Comparison of ENCODE assay signal across 8 mouse cellular contexts in genomic region chr15:63652216-63652961, GRCm38 (mm10).
DNase-seq lines count a peak whose midpoint lies in the region; ATAC-seq and TF ChIP-seq lines count a peak whose summit lies in the region.
"Had no signal": no experiment of that assay in that cellular context is flagged by ENCODE, and none has a peak within 500 bp of the region (broad histone marks: within the 10 kb centered on the region; RNA-seq: fewer than 3 reads in every experiment).

No protein-coding gene starts in this region.

- peak; percentile 60 for ATAC-seq in midbrain, embryonic 12.5 days (ENCODE audit: low FRiP score, low read depth)

- TF ChIP-seq CTCF in cortical plate, adult 2 months (IDR thresholded peaks at IDR 0.05; ENCODE audit: extremely low read depth, insufficient read depth, low read length) = peak; percentile 74

- no peak overlapping the region for H3K9ac ChIP-seq in midbrain, embryonic 12.5 days (replicated peaks)
- H3K9ac ChIP-seq: stomach, embryonic 15.5 days had no signal

- TF ChIP-seq POLR2A in cortical plate, adult 2 months (IDR thresholded peaks at IDR 0.05; ENCODE audit: extremely low read depth, insufficient read depth, low read length) = no peak

- H3K4me3 ChIP-seq in cortical plate, adult 2 months (ENCODE audit: insufficient read depth, low read length) = no peak overlapping the region
- H3K4me3 ChIP-seq in midbrain, embryonic 12.5 days = no peak overlapping the region
- H3K4me3 ChIP-seq: stomach, embryonic 15.5 days had no signal

- peaks cover 16% of the 10 kb centered on the region for H3K27me3 ChIP-seq in midbrain, embryonic 12.5 days
- H3K27me3 ChIP-seq: stomach, embryonic 15.5 days had no signal

- H3K4me1 ChIP-seq in cortical plate, adult 2 months (ENCODE audit: control insufficient read depth, insufficient read depth, low read length) = no peaks in the 10 kb centered on the region
- H3K4me1 ChIP-seq in midbrain, embryonic 12.5 days = no peaks in the 10 kb centered on the region
- H3K4me1 ChIP-seq: stomach, embryonic 15.5 days had no signal

- no peaks in the 10 kb centered on the region for H3K36me3 ChIP-seq in midbrain, embryonic 12.5 days
- H3K36me3 ChIP-seq: stomach, embryonic 15.5 days had no signal

- H3K4me2 ChIP-seq in midbrain, embryonic 12.5 days (replicated peaks) = no peak overlapping the region
- H3K4me2 ChIP-seq: stomach, embryonic 15.5 days had no signal

- intact Hi-C loops in left cerebral cortex, postnatal 36 days (cut with DNase I) = loop anchor here (2.0 kb wide), 1 partner anchor 1670 kb away; no protein-coding TSS in a partner anchor

- H3K27ac ChIP-seq in cortical plate, adult 2 months (ENCODE audit: insufficient read depth, low read length) = no peak overlapping the region
- no peak overlapping the region for H3K27ac ChIP-seq in midbrain, embryonic 12.5 days (replicated peaks)
- H3K27ac ChIP-seq: stomach, embryonic 15.5 days had no signal

- no peaks in the 10 kb centered on the region for H3K9me3 ChIP-seq in midbrain, embryonic 12.5 days
- H3K9me3 ChIP-seq: stomach, embryonic 15.5 days had no signal

- DNase-seq in adrenal gland, adult (ENCODE audit: inconsistent age in 2 of 2, low spot score in 1 of 2) = peak; percentile 65 to 94
- peak; percentile 41 for DNase-seq in gastrocnemius, postnatal 25 days
- peak; percentile 30 for DNase-seq in kidney, adult 11 months
- peak; percentile 71 to 84 for DNase-seq in left cerebral cortex, postnatal 36 days (ENCODE audit: low spot score in 2 of 2)
- DNase-seq in spleen, adult 18-20 months = peak; percentile 51 to 84

- WGBS in midbrain, embryonic 12.5 days = 42% methylated on average over 11 of the region's 11 CpGs
